Mouse (Mus musculus) liver, embryonic 14.5 days (tissue): ENCODE measurements around the gene Grip2.

ENCODE experiments used
- CTCF ChIP-seq: IDR thresholded peaks from 2 replicates; pipeline ENCODE4 v1.5.1; 2016; ENCODE audit warnings: antibody characterized with exemption, low read depth, control low read depth
- EP300 ChIP-seq: IDR thresholded peaks from 2 replicates; pipeline ENCODE4 v1.6.1; 2016; ENCODE audit warnings: antibody characterized with exemption, low read depth

DNA sequence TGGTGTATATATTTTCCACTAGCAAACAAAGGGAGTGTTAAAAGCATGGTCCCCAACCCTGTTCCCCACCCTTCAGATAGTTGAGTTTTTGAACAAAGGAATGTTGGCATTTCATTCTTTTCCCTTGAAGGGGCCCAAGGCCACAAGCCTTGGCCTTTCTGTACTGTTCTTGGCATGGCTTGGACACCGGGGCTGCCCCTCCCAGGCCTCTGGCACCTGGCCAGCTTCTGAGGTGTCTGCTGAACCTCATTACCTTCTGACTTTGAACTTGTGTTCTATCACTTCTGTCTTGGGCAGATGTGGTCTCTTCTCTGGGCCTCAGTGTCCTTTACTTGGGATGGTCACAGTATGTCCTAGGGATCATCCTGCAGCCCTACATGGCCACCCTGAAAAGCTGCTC is 99.7 kb downstream of the Grip2 start:
- TF ChIP-seq EP300 (no peak), CTCF (no peak)
